Mouse (Mus musculus): ENCODE measurements at regions not wholly inside any gene's neighbourhood (a gene's known extent, or its start where the extent isn't known, plus 50 kb on each side); places are given as distances from the start of the nearest gene placed in this dataset.

DNA sequence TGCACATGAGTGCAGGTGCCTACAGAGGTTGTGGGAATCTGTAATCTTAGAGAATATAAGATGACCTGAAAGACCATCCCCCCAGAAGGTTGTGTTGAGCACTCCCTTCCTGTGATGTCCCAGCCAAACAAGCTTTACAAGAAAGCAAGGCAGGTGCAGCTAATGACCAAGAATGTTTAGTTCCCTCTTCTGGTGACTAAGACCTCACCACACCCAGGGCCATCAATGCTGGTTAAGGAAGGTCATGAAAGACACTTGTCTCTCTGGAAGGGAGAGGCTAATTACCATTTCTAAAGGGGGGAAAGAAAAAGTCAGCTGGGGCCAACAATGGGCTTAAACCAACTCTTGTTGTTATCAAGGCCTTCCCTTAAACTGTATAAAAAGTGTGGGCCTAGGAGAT, 302.9 kb downstream of the 1810013L24Rik start:
- H3K4me2 ChIP-seq (ENCODE audit: insufficient read depth, low read depth, poor library complexity, severe bottlenecking): no peak overlapping the region
- peaks cover 4% of the 10 kb centered on the region for H3K9me3 ChIP-seq (replicated peaks; ENCODE audit: low read length)
- DNase-seq (ENCODE audit: extremely low read depth): peak; percentile 79
- no peak overlapping the region for H3K9ac ChIP-seq (ENCODE audit: insufficient read depth, low read depth)
- no peak overlapping the region for H3K4me3 ChIP-seq (replicated peaks in 1 of 3; ENCODE audit: low read depth in 2 of 3, low read length in 2 of 3, poor library complexity in 1 of 3)
- dilution Hi-C loops (cut with MboI; ENCODE audit: extremely low pct_ligation_motif_present, extremely low pct_unique_long_range_greater_than_20kb, low sequenced_read_pairs): no loop called here
- no peaks in the 10 kb centered on the region for H3K36me3 ChIP-seq (replicated peaks in 1 of 2; ENCODE audit: control insufficient read depth in 1 of 2, insufficient read depth in 1 of 2, low read length in 1 of 2)
- H3K27me3 ChIP-seq (replicated peaks): no peaks in the 10 kb centered on the region
- no peak overlapping the region for H3K27ac ChIP-seq (ENCODE audit: insufficient read depth, low read depth)
- H3K79me2 ChIP-seq (replicated peaks; ENCODE audit: control insufficient read depth, extremely low read depth, insufficient read depth, poor library complexity, severe bottlenecking): no peaks in the 10 kb centered on the region
- TF ChIP-seq BHLHE40 (IDR thresholded peaks at IDR 0.05; ENCODE audit: low read depth, low read length): 0 out of 2 replicates have a peak, but pooled peaks have one; percentile 33
- 0 out of 2 replicates have a peak, but pooled peaks have one; percentile 3 for TF ChIP-seq RAD21 (IDR thresholded peaks at IDR 0.05; ENCODE audit: low read depth, low read length)
- TF ChIP-seq ELF1 (IDR thresholded peaks at IDR 0.05; ENCODE audit: low read depth, low read length): no peak
- TF ChIP-seq EP300 (IDR thresholded peaks at IDR 0.05; ENCODE audit: low read length): peak; percentile 54
- in situ Hi-C loops (cut with MboI; ENCODE audit: low pct_ligation_motif_present, low pct_unique_long_range_greater_than_20kb, low sequenced_read_pairs): no loop called here
- H3K4me1 ChIP-seq (ENCODE audit: control insufficient read depth in 1 of 2, insufficient read depth in 2 of 2): peaks cover 8 to 17% of the 10 kb centered on the region in 2 experiments; a peak in 3 of 4 replicates

DNA sequence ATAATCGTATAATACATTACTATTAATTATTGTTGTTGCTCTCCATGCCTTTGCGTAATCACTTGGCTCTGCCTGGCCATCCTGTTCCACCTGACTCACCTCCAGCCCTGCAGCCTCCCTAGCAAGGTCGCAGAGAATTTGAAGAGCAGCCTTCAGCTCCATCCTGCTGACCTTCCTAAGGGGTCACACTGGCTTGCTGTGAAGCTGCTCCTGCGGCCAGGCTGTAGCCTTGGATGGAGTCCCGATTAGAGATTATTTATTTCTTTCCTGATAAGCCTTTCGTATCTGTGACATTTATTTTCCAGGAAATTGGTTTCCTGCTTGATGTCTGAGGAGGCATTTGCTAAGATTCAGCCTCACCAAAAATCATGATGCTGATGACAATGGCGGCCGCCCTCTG, 305.5 kb downstream of the 1810013L24Rik start:
- no peaks in the 10 kb centered on the region for H3K27me3 ChIP-seq (replicated peaks)
- H3K27ac ChIP-seq (ENCODE audit: insufficient read depth, low read depth): no peak overlapping the region
- H3K4me2 ChIP-seq (ENCODE audit: insufficient read depth, low read depth, poor library complexity, severe bottlenecking): no peak overlapping the region
- H3K9ac ChIP-seq (ENCODE audit: insufficient read depth, low read depth): no peak overlapping the region
- no peak for DNase-seq (ENCODE audit: extremely low read depth)
- in situ Hi-C loops (cut with MboI; ENCODE audit: low pct_ligation_motif_present, low pct_unique_long_range_greater_than_20kb, low sequenced_read_pairs) (no loop called here), dilution Hi-C loops (cut with MboI; ENCODE audit: extremely low pct_ligation_motif_present, extremely low pct_unique_long_range_greater_than_20kb, low sequenced_read_pairs) (no loop called here)
- H3K36me3 ChIP-seq (replicated peaks in 1 of 2; ENCODE audit: control insufficient read depth in 1 of 2, insufficient read depth in 1 of 2, low read length in 1 of 2): no peaks in the 10 kb centered on the region
- TF ChIP-seq TBP (conservative IDR thresholded peaks at IDR 0.05; ENCODE audit: low read depth, low read length): no peak
- no peak for TF ChIP-seq JUN (IDR thresholded peaks at IDR 0.05; ENCODE audit: insufficient read depth, low read depth, low read length)
- TF ChIP-seq ELF1 (IDR thresholded peaks at IDR 0.05; ENCODE audit: low read depth, low read length): no peak
- no peak for TF ChIP-seq TCF12 (IDR thresholded peaks at IDR 0.05; ENCODE audit: low read depth, low read length)
- no peak for TF ChIP-seq MXI1 (IDR thresholded peaks at IDR 0.05; ENCODE audit: low read depth, low read length)
- TF ChIP-seq USF2 (conservative IDR thresholded peaks at IDR 0.05; ENCODE audit: low read depth, low read length): no peak
- no peak for TF ChIP-seq POLR2AphosphoS2 (IDR thresholded peaks at IDR 0.05; ENCODE audit: low read depth, low read length)
- no peak for TF ChIP-seq SIN3A (IDR thresholded peaks at IDR 0.05; ENCODE audit: low read length)
- no peak for TF ChIP-seq PAX5 (IDR thresholded peaks at IDR 0.05; ENCODE audit: low read length)
- TF ChIP-seq GABPA (IDR thresholded peaks at IDR 0.05; ENCODE audit: insufficient replicate concordance, low read depth, low read length): no peak
- TF ChIP-seq ZNF384 (IDR thresholded peaks at IDR 0.05; ENCODE audit: low read depth, low read length): no peak
- no peak for TF ChIP-seq UBTF (IDR thresholded peaks at IDR 0.05; ENCODE audit: low read depth, low read length)
- no peak for TF ChIP-seq MAFK (IDR thresholded peaks at IDR 0.05; ENCODE audit: insufficient replicate concordance, low read length)
- TF ChIP-seq MEF2A (IDR thresholded peaks at IDR 0.05; ENCODE audit: borderline replicate concordance, low read depth, low read length): no peak
- no peak for TF ChIP-seq CTCF (conservative IDR thresholded peaks at IDR 0.05 in 1 of 2, IDR thresholded peaks at IDR 0.05 in 1 of 2; ENCODE audit: low read depth in 2 of 2, low read length in 2 of 2)
- no peak for TF ChIP-seq MAX (IDR thresholded peaks at IDR 0.05; ENCODE audit: low read length)
- no peak for TF ChIP-seq BHLHE40 (IDR thresholded peaks at IDR 0.05; ENCODE audit: low read depth, low read length)
- TF ChIP-seq HCFC1 (IDR thresholded peaks at IDR 0.05; ENCODE audit: low read depth, low read length): no peak
- no peak for TF ChIP-seq USF1 (IDR thresholded peaks at IDR 0.05; ENCODE audit: low read depth, low read length)
- TF ChIP-seq MYC (IDR thresholded peaks at IDR 0.05; ENCODE audit: low read depth, low read length): no peak
- no peak overlapping the region for H3K4me3 ChIP-seq (replicated peaks in 1 of 3; ENCODE audit: low read depth in 2 of 3, low read length in 2 of 3, poor library complexity in 1 of 3)
- peaks cover 8 to 13% of the 10 kb centered on the region in 2 experiments; a peak in 3 of 4 replicates for H3K4me1 ChIP-seq (ENCODE audit: control insufficient read depth in 1 of 2, insufficient read depth in 2 of 2)
- no peaks in the 10 kb centered on the region for H3K79me2 ChIP-seq (replicated peaks; ENCODE audit: control insufficient read depth, extremely low read depth, insufficient read depth, poor library complexity, severe bottlenecking)
- peaks cover 4% of the 10 kb centered on the region for H3K9me3 ChIP-seq (replicated peaks; ENCODE audit: low read length)

All from CH12.LX (cell line).